Mouse (Mus musculus): Measurements from ENCODE around the gene Nkiras2. TPM values are rescaled to one million over a fixed set of nuclear protein-coding genes. Genes with fewer than 3 reads are reported as not detected.

Gene Nkiras2
- 99.1 and 103 TPM in 2 replicates for polyA plus RNA-seq (2015; fragmentation: Nextera tagmentation; extraction: Ambion mirVana)

DNA sequence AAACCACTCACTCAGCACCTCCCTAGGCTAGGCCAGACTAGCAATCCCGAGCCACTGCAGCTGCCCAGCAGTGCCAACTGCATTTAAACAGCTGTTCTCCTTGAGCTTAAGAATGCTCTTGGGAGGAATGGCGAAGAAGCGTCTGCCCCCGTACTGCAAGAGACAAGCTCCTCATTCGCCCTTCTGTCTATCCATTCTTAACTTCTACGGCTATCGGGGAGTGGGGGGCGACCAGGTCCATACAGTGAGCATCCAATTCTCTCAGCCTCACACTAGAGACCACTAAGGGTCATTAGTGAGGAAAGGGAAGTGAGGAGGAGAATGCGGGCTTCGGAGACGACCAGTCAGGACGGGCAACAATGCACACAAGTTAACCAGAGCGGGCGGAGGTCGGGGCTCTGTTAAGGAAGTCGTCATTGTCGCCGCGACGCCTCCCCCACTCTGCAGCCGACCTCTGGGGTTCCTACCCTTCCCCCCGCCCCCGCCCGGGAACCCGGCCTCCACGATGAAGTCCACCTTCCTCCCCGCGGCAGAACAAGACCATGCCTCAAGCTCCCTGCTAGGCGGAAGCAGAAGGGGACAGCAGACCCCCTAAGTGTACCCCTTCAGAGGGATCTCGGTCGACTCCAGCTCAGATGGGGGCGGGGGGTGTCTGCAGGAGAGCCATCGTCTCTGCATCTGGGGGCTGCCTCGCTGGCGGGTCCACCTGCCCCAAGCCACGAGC, at the start of gene Nkiras2:
Gene Nkiras2, plus strand, starts transcription at position 484 of the 724 bp plus-strand sequence.
- Histone ChIP-seq H3K9ac (ENCODE audit: low read depth, low read length) (peak within 1 kb of the TSS; percentile 90), H3K4me3 (ENCODE audit: low read length) (peak within 1 kb of the TSS; percentile 78), H3K36me3 (ENCODE audit: control insufficient read depth, insufficient read depth, low read length) (no peaks in the 10 kb centered on the region), H3K27me3 (replicated peaks; ENCODE audit: control insufficient read depth, insufficient read depth, low read length) (no peaks in the 10 kb centered on the region), H3K4me1 (ENCODE audit: control insufficient read depth, insufficient read depth, low read depth, low read length) (peaks cover 19% of the 10 kb centered on the region), H3K4me2 (ENCODE audit: low read length) (peak within 1 kb of the TSS; percentile 82), H3K27ac (ENCODE audit: low read depth, low read length) (peak within 1 kb of the TSS; percentile 90), H3K9me3 (ENCODE audit: control insufficient read depth, low read length) (no peaks in the 10 kb centered on the region)
- WGBS: under 1% methylated on average over 36 of the region's 36 CpGs
- ATAC-seq: peak; percentile 70

DNA sequence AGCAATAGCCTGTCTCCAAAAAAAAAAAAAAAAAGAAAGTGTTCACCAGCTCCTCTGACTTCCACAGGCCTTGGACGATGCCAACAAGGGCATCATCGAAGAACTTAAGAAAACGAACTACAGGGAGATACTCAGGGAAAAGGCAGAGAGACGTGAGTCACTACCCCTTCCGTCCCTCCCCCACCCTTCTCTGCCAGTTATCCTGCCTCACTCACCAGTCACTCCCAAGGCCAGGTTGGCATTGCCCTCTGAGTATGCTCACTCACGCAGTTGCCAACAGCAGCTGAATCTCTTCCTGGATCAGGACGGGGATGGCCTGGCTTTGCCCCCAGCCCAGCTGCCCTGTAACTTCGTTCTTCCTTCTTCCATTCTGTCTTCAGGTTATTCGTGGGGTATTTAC, 49.3 kb upstream of the Nkiras2 start:
- 61% methylated on average over 9 of the region's 9 CpGs for WGBS
- Histone ChIP-seq H3K27me3 (replicated peaks; ENCODE audit: control insufficient read depth, insufficient read depth, low read length) (no peaks in the 10 kb centered on the region; the same call in 1 of the 2 replicates), H3K27ac (ENCODE audit: low read depth, low read length) (no peak overlapping the region), H3K9ac (ENCODE audit: low read depth, low read length) (no peak overlapping the region), H3K4me3 (ENCODE audit: low read length) (no peak overlapping the region), H3K36me3 (ENCODE audit: control insufficient read depth, insufficient read depth, low read length) (no peaks in the 10 kb centered on the region), H3K4me2 (ENCODE audit: low read length) (no peak overlapping the region), H3K4me1 (ENCODE audit: control insufficient read depth, insufficient read depth, low read depth, low read length) (peaks cover 9% of the 10 kb centered on the region; the same call in 1 of the 2 replicates), H3K9me3 (ENCODE audit: control insufficient read depth, low read length) (no peaks in the 10 kb centered on the region)
- ATAC-seq: no peak

- Histone ChIP-seq H3K36me3 (ENCODE audit: control insufficient read depth, insufficient read depth, low read length) (no peaks in the 10 kb centered on the region), H3K4me1 (ENCODE audit: control insufficient read depth, insufficient read depth, low read depth, low read length) (peaks cover 15% of the 10 kb centered on the region), H3K9me3 (ENCODE audit: control insufficient read depth, low read length) (no peaks in the 10 kb centered on the region), H3K27ac (ENCODE audit: low read depth, low read length) (no peak overlapping the region), H3K27me3 (replicated peaks; ENCODE audit: control insufficient read depth, insufficient read depth, low read length) (no peaks in the 10 kb centered on the region; the same call in 1 of the 2 replicates), H3K4me3 (ENCODE audit: low read length) (peak overlapping the region; percentile 25), H3K9ac (ENCODE audit: low read depth, low read length) (peak overlapping the region; percentile 57), H3K4me2 (ENCODE audit: low read length) (peak overlapping the region; percentile 46)
- WGBS: 9% methylated on average over 8 of the region's 8 CpGs
- peak; percentile 61 for ATAC-seq
Observed at GRCm38 (mm10) chr11:100570430-100571201, 48.4 kb upstream of the Nkiras2 start.

DNA sequence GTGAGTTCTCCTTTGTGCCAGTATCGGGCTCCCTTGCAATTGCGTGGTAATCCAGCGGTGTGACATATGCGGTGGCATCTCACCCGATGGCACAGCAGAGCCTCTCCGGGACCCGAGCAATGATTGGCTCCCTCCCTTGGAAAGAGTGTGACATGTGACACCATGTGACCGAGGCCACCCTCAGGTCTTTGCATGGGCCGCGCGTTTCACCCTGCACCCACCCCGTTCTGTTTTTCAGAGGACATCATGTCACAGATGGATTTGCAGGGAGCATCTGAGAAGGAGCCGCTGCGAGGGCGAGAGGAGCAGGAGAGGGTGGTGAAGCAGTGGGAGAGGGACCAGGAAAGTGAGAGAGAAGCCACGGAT, 47.9 kb upstream of the Nkiras2 start:
- Histone ChIP-seq H3K4me3 (ENCODE audit: low read length) (peak overlapping the region; percentile 25), H3K4me2 (ENCODE audit: low read length) (peak overlapping the region; percentile 46), H3K36me3 (ENCODE audit: control insufficient read depth, insufficient read depth, low read length) (no peaks in the 10 kb centered on the region), H3K27ac (ENCODE audit: low read depth, low read length) (no peak overlapping the region), H3K4me1 (ENCODE audit: control insufficient read depth, insufficient read depth, low read depth, low read length) (peaks cover 16% of the 10 kb centered on the region), H3K9ac (ENCODE audit: low read depth, low read length) (peak overlapping the region; percentile 57), H3K9me3 (ENCODE audit: control insufficient read depth, low read length) (no peaks in the 10 kb centered on the region), H3K27me3 (replicated peaks; ENCODE audit: control insufficient read depth, insufficient read depth, low read length) (no peaks in the 10 kb centered on the region; the same call in 1 of the 2 replicates)
- WGBS: 8% methylated on average over 16 of the region's 16 CpGs
- ATAC-seq: peak; percentile 41

DNA sequence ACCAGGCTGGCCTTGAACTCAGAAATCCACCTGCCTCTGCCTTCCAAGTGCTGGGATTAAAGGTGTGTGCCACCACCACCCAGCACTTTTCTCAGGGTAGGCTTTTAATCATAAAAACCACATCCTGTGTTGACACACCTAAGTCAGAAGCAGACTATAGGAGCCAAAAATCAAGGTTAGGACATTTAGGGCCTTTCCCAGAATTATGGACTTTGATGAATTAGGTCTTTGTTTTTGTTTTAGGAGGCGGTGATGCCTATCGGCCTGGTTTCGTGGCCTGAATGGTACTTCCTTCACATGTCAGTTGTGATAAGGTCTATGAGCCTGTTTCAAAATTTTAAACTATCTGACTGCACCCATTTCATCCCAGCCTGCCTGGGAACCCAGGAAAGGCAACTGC, 44.9 kb upstream of the Nkiras2 start:
- no peaks in the 10 kb centered on the region for H3K9me3 ChIP-seq (ENCODE audit: control insufficient read depth, low read length)
- no peaks in the 10 kb centered on the region for H3K36me3 ChIP-seq (ENCODE audit: control insufficient read depth, insufficient read depth, low read length)
- no peak overlapping the region; the same call in 1 of the 2 replicates for H3K27ac ChIP-seq (ENCODE audit: low read depth, low read length)
- peaks cover 20% of the 10 kb centered on the region for H3K4me1 ChIP-seq (ENCODE audit: control insufficient read depth, insufficient read depth, low read depth, low read length)
- H3K4me2 ChIP-seq (ENCODE audit: low read length): no peak overlapping the region; the same call in 1 of the 2 replicates
- H3K27me3 ChIP-seq (replicated peaks; ENCODE audit: control insufficient read depth, insufficient read depth, low read length): no peaks in the 10 kb centered on the region; the same call in 1 of the 2 replicates
- 97% methylated on average over 3 of the region's 3 CpGs for WGBS
- peak overlapping the region; percentile 73; the same call in 1 of the 2 replicates for H3K4me3 ChIP-seq (ENCODE audit: low read length)
- no peak overlapping the region for H3K9ac ChIP-seq (ENCODE audit: low read depth, low read length)
- no peak for ATAC-seq

- 0 out of 2 replicates have a peak, but pooled peaks cover 2% of the 10 kb centered on the region for H3K36me3 ChIP-seq (ENCODE audit: control insufficient read depth, insufficient read depth, low read length)
- H3K27me3 ChIP-seq (replicated peaks; ENCODE audit: control insufficient read depth, insufficient read depth, low read length): no peaks in the 10 kb centered on the region; the same call in 1 of the 2 replicates
- whole genome bisulfite sequencing: 3% methylated on average over 47 of the region's 47 CpGs
- peak within 1 kb of the TSS; percentile 77 for H3K27ac ChIP-seq (ENCODE audit: low read depth, low read length)
- peak within 1 kb of the TSS; percentile 73 for H3K4me3 ChIP-seq (ENCODE audit: low read length)
- peak within 1 kb of the TSS; percentile 77 for H3K9ac ChIP-seq (ENCODE audit: low read depth, low read length)
- H3K4me2 ChIP-seq (ENCODE audit: low read length): peak within 1 kb of the TSS; percentile 89
- H3K4me1 ChIP-seq (ENCODE audit: control insufficient read depth, insufficient read depth, low read depth, low read length): peaks cover 20% of the 10 kb centered on the region
- H3K9me3 ChIP-seq (ENCODE audit: control insufficient read depth, low read length): no peaks in the 10 kb centered on the region
- peak; percentile 73 for ATAC-seq
Observed at GRCm38 (mm10) chr11:100574708-100575483, 44.1 kb upstream of the Nkiras2 start, which contains the start of gene Cnp. Gene Cnp (plus strand): TSS chr11:100574904.

DNA sequence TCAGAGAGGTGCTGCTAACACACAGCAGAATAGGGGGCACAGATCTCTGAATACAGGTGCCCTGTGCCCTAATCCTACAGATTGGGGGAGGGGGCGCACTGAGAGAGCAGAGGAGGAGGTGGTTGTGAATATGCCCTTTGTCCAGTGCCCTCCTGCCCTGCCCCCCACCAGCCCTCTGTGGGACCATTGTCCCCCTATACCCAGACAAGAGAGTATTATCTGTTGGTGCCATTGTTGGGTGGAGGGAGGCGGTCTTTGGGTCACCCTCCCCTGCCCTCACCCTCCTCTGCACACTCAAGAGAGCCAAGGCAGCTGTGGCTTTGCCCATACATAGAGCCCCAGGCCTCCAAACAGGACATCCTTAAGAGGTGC, 43.6 kb upstream of the Nkiras2 start:
- Histone ChIP-seq H3K9ac (ENCODE audit: low read depth, low read length) (peak overlapping the region; percentile 77), H3K27ac (ENCODE audit: low read depth, low read length) (peak overlapping the region; percentile 77), H3K9me3 (ENCODE audit: control insufficient read depth, low read length) (no peaks in the 10 kb centered on the region), H3K27me3 (replicated peaks; ENCODE audit: control insufficient read depth, insufficient read depth, low read length) (no peaks in the 10 kb centered on the region; the same call in 1 of the 2 replicates), H3K36me3 (ENCODE audit: control insufficient read depth, insufficient read depth, low read length) (0 out of 2 replicates have a peak, but pooled peaks cover 2% of the 10 kb centered on the region), H3K4me1 (ENCODE audit: control insufficient read depth, insufficient read depth, low read depth, low read length) (peaks cover 20% of the 10 kb centered on the region), H3K4me2 (ENCODE audit: low read length) (peak overlapping the region; percentile 89), H3K4me3 (ENCODE audit: low read length) (peak overlapping the region; percentile 73)
- peak; percentile 32; the same call in 1 of the 2 replicates for ATAC-seq
- WGBS: 19% methylated on average over 2 of the region's 2 CpGs

- peak overlapping the region; percentile 18; the same call in 1 of the 2 replicates for H3K27ac ChIP-seq (ENCODE audit: low read depth, low read length)
- H3K4me2 ChIP-seq (ENCODE audit: low read length): peak overlapping the region; percentile 89
- no peak overlapping the region for H3K4me3 ChIP-seq (ENCODE audit: low read length)
- WGBS: 73% methylated on average over 21 of the region's 21 CpGs
- H3K36me3 ChIP-seq (ENCODE audit: control insufficient read depth, insufficient read depth, low read length): 0 out of 2 replicates have a peak, but pooled peaks cover 4% of the 10 kb centered on the region
- H3K9me3 ChIP-seq (ENCODE audit: control insufficient read depth, low read length): no peaks in the 10 kb centered on the region
- no peak for ATAC-seq
- no peak overlapping the region for H3K9ac ChIP-seq (ENCODE audit: low read depth, low read length)
- H3K4me1 ChIP-seq (ENCODE audit: control insufficient read depth, insufficient read depth, low read depth, low read length): peaks cover 13% of the 10 kb centered on the region
- no peaks in the 10 kb centered on the region; the same call in 1 of the 2 replicates for H3K27me3 ChIP-seq (replicated peaks; ENCODE audit: control insufficient read depth, insufficient read depth, low read length)
Observed at GRCm38 (mm10) chr11:100576256-100576655, 42.8 kb upstream of the Nkiras2 start.

All from hindbrain, embryonic 16.5 days (tissue).